Mouse (Mus musculus) cortical plate, adult 2 months (tissue): ENCODE measurements around the gene Sult2b1.

Experiments used
- CTCF ChIP-seq: fragments of 200-500 bp; IDR thresholded peaks from 2 replicates; pipeline ENCODE4 v1.5.1; 2011; ENCODE audit warnings: mild to moderate bottlenecking, control low read depth, low read length; ENCODE audit not compliant: insufficient read depth; ENCODE audit errors: extremely low read depth
- POLR2A ChIP-seq: fragments of 200-500 bp; IDR thresholded peaks from 2 replicates; pipeline ENCODE4 v1.6.1; 2011; ENCODE audit warnings: mild to moderate bottlenecking, low read length, control low read depth; ENCODE audit not compliant: insufficient read depth; ENCODE audit errors: extremely low read depth

DNA sequence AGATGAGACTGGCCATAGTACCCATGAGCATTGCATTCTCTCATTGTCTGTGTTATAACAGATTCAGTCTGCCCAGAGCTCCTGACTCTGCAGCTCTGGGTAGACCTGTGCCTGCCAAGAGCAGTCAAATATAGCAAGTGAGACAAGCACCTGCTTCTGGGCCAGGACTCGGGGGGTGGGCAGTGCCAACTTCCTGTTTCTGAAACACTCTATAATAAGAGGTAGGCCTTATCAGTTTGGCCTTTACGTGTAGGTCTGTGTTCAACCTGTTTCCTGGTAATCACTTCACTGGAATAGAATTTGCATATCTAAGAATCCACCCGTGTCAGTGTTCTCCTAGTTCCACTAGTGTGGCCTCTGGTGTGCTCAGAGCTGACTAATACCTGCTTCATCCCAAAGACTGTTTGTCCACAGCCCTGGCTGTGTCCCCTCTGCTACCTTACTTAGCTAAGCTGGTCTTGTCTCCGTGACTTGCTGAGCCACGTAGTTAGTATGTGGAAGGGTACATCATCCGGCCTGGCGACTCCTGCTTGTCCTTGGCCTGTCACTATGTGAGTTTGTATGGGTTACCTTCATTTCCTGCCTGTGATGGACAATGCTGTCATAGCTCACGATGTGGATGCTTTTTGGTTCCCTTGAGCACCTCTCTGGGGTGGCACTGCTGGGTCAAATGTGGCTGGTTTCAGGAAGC is 103.3 kb downstream of the Sult2b1 start:
- no peak for TF ChIP-seq CTCF
- TF ChIP-seq POLR2A = no peak
